Comparison of ENCODE assay signal across 24 mouse cellular contexts in the genomic region with DNA sequence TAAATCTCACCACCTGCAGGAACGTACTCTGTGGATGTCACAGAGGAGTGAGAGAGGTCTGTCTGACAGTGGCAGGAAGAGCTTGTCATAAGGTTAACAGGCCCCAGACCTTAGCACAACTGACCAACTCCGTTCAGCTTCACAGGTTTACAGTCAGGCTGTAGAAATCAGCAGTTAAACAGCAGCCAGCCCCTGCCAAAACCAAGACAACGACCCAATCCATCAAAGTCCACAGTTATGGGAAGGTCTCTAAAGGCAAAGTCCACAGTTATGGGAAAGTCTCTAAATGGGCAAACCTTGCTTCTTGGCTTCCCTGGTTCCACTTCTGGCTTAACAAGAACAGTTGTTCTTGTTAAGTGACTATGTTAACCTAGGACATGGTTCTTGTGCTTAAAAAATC.
"Had no signal": no experiment of that assay in that cellular context is flagged by ENCODE, and none has a peak within 500 bp of the region (broad histone marks: within the 10 kb centered on the region; RNA-seq: fewer than 3 reads in every experiment).

No protein-coding gene starts in this region.

- H3K27me3 ChIP-seq: forebrain, embryonic 15.5 days; heart, embryonic 15.5 days; hindbrain, embryonic 13.5 days; hindbrain, embryonic 15.5 days; limb, embryonic 12.5 days had no signal

- H3K9me3 ChIP-seq: forebrain, embryonic 15.5 days; heart, embryonic 13.5 days; heart, embryonic 15.5 days; hindbrain, embryonic 13.5 days; hindbrain, embryonic 15.5 days; limb, embryonic 10.5 days; limb, embryonic 12.5 days; liver, embryonic 15.5 days had no signal

- H3K27ac ChIP-seq: forebrain, embryonic 15.5 days; heart, adult 2 months; heart, embryonic 13.5 days; heart, embryonic 15.5 days; hindbrain, embryonic 13.5 days; hindbrain, embryonic 15.5 days; hindbrain, postnatal 0 days; kidney, postnatal 0 days; layer of hippocampus, adult 2 months; left cerebral cortex, adult 2 months; limb, embryonic 10.5 days; limb, embryonic 12.5 days; liver, embryonic 13.5 days; liver, embryonic 15.5 days had no signal

- H3K9ac ChIP-seq: forebrain, embryonic 15.5 days; forebrain, postnatal 0 days; heart, embryonic 13.5 days; heart, embryonic 15.5 days; hindbrain, embryonic 13.5 days; hindbrain, embryonic 15.5 days; limb, embryonic 12.5 days; liver, embryonic 13.5 days; liver, embryonic 15.5 days; liver, postnatal 0 days had no signal

- H3K4me1 ChIP-seq: hindbrain, embryonic 13.5 days; hindbrain, embryonic 15.5 days had no signal

- ATAC-seq: forebrain, embryonic 15.5 days; forebrain, postnatal 0 days; hindbrain, postnatal 0 days; intestine, embryonic 16.5 days; liver, postnatal 0 days had no signal

- DNase-seq: forebrain, postnatal 0 days; gastrocnemius, postnatal 14 days; gastrocnemius, postnatal 36 days; heart, adult 11 months; heart, adult 2 months; heart, postnatal 14 days; heart, postnatal 36 days; liver, embryonic 13.5 days; liver, postnatal 0 days had no signal

- H3K36me3 ChIP-seq: forebrain, embryonic 15.5 days; heart, embryonic 13.5 days; heart, embryonic 15.5 days; hindbrain, embryonic 13.5 days; hindbrain, embryonic 15.5 days; limb, embryonic 10.5 days; limb, embryonic 12.5 days; liver, embryonic 13.5 days; liver, embryonic 15.5 days had no signal

- H3K4me3 ChIP-seq: forebrain, embryonic 15.5 days; heart, adult 2 months; heart, embryonic 13.5 days; heart, embryonic 15.5 days; hindbrain, embryonic 13.5 days; hindbrain, embryonic 15.5 days; layer of hippocampus, adult 2 months; left cerebral cortex, adult 2 months; limb, embryonic 10.5 days; limb, embryonic 12.5 days; liver, embryonic 13.5 days; liver, embryonic 15.5 days had no signal

- H3K4me2 ChIP-seq: forebrain, embryonic 15.5 days; heart, embryonic 11.5 days; heart, embryonic 13.5 days; heart, embryonic 15.5 days; hindbrain, embryonic 13.5 days; hindbrain, embryonic 15.5 days; limb, embryonic 12.5 days; liver, embryonic 11.5 days; liver, embryonic 13.5 days; liver, embryonic 15.5 days had no signal
